8 mouse cellular contexts compared by ENCODE assay signal in genomic region chr8:72257171-72257901, GRCm38 (mm10). TPM values are rescaled to one million over a fixed set of nuclear protein-coding genes. Genes with fewer than 3 reads are reported as not detected.
DNase-seq lines count a peak whose midpoint lies in the region; ATAC-seq and TF ChIP-seq lines count a peak whose summit lies in the region.

No protein-coding gene starts in this region.

- ATAC-seq in intestine, embryonic 14.5 days (replicated peaks; ENCODE audit: low FRiP score, low TSS enrichment, low read depth), result 0 out of 2 replicates have a peak, but pooled peaks have one; percentile 30
- ATAC-seq in intestine, embryonic 15.5 days, result no peak
- peak; percentile 51; the same call in 1 of the 2 replicates for ATAC-seq in hindbrain, embryonic 16.5 days
- ATAC-seq in megakaryocyte-erythroid progenitor cell, adult 5-6 weeks (replicated peaks; ENCODE audit: low FRiP score, low TSS enrichment, poor library complexity, severe bottlenecking), result peak; percentile 35
- peak; percentile 24; the same call in 1 of the 2 replicates for ATAC-seq in stomach, postnatal 0 days (ENCODE audit: low FRiP score, low TSS enrichment)

- H3K4me1 ChIP-seq in intestine, embryonic 14.5 days (replicated peaks; ENCODE audit: control insufficient read depth, insufficient read depth, low read length), result no peaks in the 10 kb centered on the region
- H3K4me1 ChIP-seq in intestine, embryonic 15.5 days (replicated peaks), result no peaks in the 10 kb centered on the region
- H3K4me1 ChIP-seq in E14TG2a.4 (replicated peaks; ENCODE audit: low read depth, low read length), result peaks cover 9% of the 10 kb centered on the region; the same call in 1 of the 2 replicates
- no peaks in the 10 kb centered on the region for H3K4me1 ChIP-seq in hindbrain, embryonic 16.5 days (ENCODE audit: control insufficient read depth, insufficient read depth, low read depth, low read length)
- no peaks in the 10 kb centered on the region for H3K4me1 ChIP-seq in stomach, postnatal 0 days (replicated peaks; ENCODE audit: control insufficient read depth, insufficient read depth)

- no peaks in the 10 kb centered on the region for H3K9me3 ChIP-seq in intestine, embryonic 14.5 days (ENCODE audit: control insufficient read depth, low read length)
- no peaks in the 10 kb centered on the region for H3K9me3 ChIP-seq in intestine, embryonic 15.5 days
- peaks cover 6% of the 10 kb centered on the region; the same call in 1 of the 2 replicates for H3K9me3 ChIP-seq in E14TG2a.4 (ENCODE audit: low read length)
- H3K9me3 ChIP-seq in hindbrain, embryonic 16.5 days (ENCODE audit: control insufficient read depth, low read length), result no peaks in the 10 kb centered on the region
- no peaks in the 10 kb centered on the region for H3K9me3 ChIP-seq in stomach, postnatal 0 days (ENCODE audit: control insufficient read depth, low read length)

- WGBS in intestine, embryonic 14.5 days, result 57% methylated on average over 7 of the region's 7 CpGs
- WGBS in intestine, embryonic 15.5 days, result 57% methylated on average over 7 of the region's 7 CpGs
- 52% methylated on average over 7 of the region's 7 CpGs for WGBS in hindbrain, embryonic 16.5 days
- WGBS in stomach, postnatal 0 days, result 51% methylated on average over 7 of the region's 7 CpGs

- DNase-seq in intestine, embryonic 14.5 days (ENCODE audit: low spot score), result peak; percentile 70
- DNase-seq in embryo, embryonic 10.5 days (ENCODE audit: low spot score), result peak; percentile 75
- DNase-seq in stomach, postnatal 0 days (ENCODE audit: low spot score), result peak; percentile 38
- DNase-seq in cerebellum, adult 8-10 months, result no peak

- peak; percentile 57 for TF ChIP-seq CTCF in E14TG2a.4 (conservative IDR thresholded peaks at IDR 0.05; ENCODE audit: low read length)
- peak; percentile 76 for TF ChIP-seq CTCF in stomach, postnatal 0 days (IDR thresholded peaks at IDR 0.05; ENCODE audit: low read depth)

- H3K4me3 ChIP-seq in intestine, embryonic 14.5 days (ENCODE audit: low read depth, low read length), result no peak overlapping the region
- H3K4me3 ChIP-seq in intestine, embryonic 15.5 days (replicated peaks), result no peak overlapping the region
- H3K4me3 ChIP-seq in E14TG2a.4 (replicated peaks; ENCODE audit: low read length), result no peak overlapping the region
- H3K4me3 ChIP-seq in hindbrain, embryonic 16.5 days (ENCODE audit: low read length), result no peak overlapping the region
- H3K4me3 ChIP-seq in stomach, postnatal 0 days (ENCODE audit: low read depth, low read length), result no peak overlapping the region

- H3K27ac ChIP-seq in intestine, embryonic 14.5 days (ENCODE audit: low read depth), result no peak overlapping the region
- H3K27ac ChIP-seq in intestine, embryonic 15.5 days, result no peak overlapping the region
- H3K27ac ChIP-seq in hindbrain, embryonic 16.5 days (ENCODE audit: low read depth, low read length), result no peak overlapping the region
- H3K27ac ChIP-seq in stomach, postnatal 0 days (replicated peaks), result no peak overlapping the region

- no peak overlapping the region for H3K9ac ChIP-seq in intestine, embryonic 14.5 days (ENCODE audit: low read length)
- no peak overlapping the region for H3K9ac ChIP-seq in intestine, embryonic 15.5 days
- H3K9ac ChIP-seq in hindbrain, embryonic 16.5 days (ENCODE audit: low read depth, low read length), result peak overlapping the region; percentile 13; the same call in 1 of the 2 replicates
- no peak overlapping the region for H3K9ac ChIP-seq in stomach, postnatal 0 days (ENCODE audit: low read length)

- peaks cover 23% of the 10 kb centered on the region for H3K36me3 ChIP-seq in intestine, embryonic 14.5 days (ENCODE audit: control insufficient read depth, insufficient read depth, low read length)
- peaks cover 7% of the 10 kb centered on the region; the same call in 1 of the 2 replicates for H3K36me3 ChIP-seq in intestine, embryonic 15.5 days
- H3K36me3 ChIP-seq in E14TG2a.4 (ENCODE audit: insufficient read depth, low read length), result peaks cover 35% of the 10 kb centered on the region
- peaks cover 19% of the 10 kb centered on the region for H3K36me3 ChIP-seq in hindbrain, embryonic 16.5 days (ENCODE audit: control insufficient read depth, insufficient read depth, low read length)
- H3K36me3 ChIP-seq in stomach, postnatal 0 days (ENCODE audit: control insufficient read depth, insufficient read depth, low read length), result peaks cover 3% of the 10 kb centered on the region; the same call in 1 of the 2 replicates

- H3K4me2 ChIP-seq in intestine, embryonic 14.5 days (ENCODE audit: low read length), result no peak overlapping the region
- H3K4me2 ChIP-seq in intestine, embryonic 15.5 days (replicated peaks), result no peak overlapping the region
- no peak overlapping the region for H3K4me2 ChIP-seq in hindbrain, embryonic 16.5 days (ENCODE audit: low read length)
- H3K4me2 ChIP-seq in stomach, postnatal 0 days (replicated peaks; ENCODE audit: low read depth), result no peak overlapping the region

- TF ChIP-seq EP300 in stomach, postnatal 0 days (optimal IDR thresholded peaks at IDR 0.05), result no peak

- H3K27me3 ChIP-seq in intestine, embryonic 14.5 days (replicated peaks; ENCODE audit: control insufficient read depth, insufficient read depth, low read length), result no peaks in the 10 kb centered on the region
- H3K27me3 ChIP-seq in intestine, embryonic 15.5 days (replicated peaks), result no peaks in the 10 kb centered on the region
- H3K27me3 ChIP-seq in E14TG2a.4 (ENCODE audit: insufficient read depth, low read length), result no peaks in the 10 kb centered on the region
- no peaks in the 10 kb centered on the region for H3K27me3 ChIP-seq in hindbrain, embryonic 16.5 days (replicated peaks; ENCODE audit: control insufficient read depth, insufficient read depth, low read length)
- H3K27me3 ChIP-seq in stomach, postnatal 0 days (ENCODE audit: control insufficient read depth, insufficient read depth, low read length), result no peaks in the 10 kb centered on the region

RNA-seq across cellular contexts. Expression of gene Ap1m1, which starts 17.5 kb away (rescaled TPM):
- polyA plus RNA-seq in intestine, embryonic 14.5 days (2014; fragmentation: Nextera tagmentation; extraction: Ambion mirVana), result 108 and 118 TPM in 2 replicates
- 96.6 and 104 TPM in 2 replicates for polyA plus RNA-seq in intestine, embryonic 15.5 days (2015; fragmentation: Nextera tagmentation; extraction: Ambion mirVana)
- 264 and 287 TPM in 2 replicates for polyA plus RNA-seq in hindbrain, embryonic 16.5 days (2015; fragmentation: Nextera tagmentation; extraction: Ambion mirVana)
- total RNA-seq in megakaryocyte-erythroid progenitor cell, adult 5-6 weeks (2014; fragmentation: Nextera tagmentation), result 110 and 155 TPM in 2 replicates
- total RNA-seq in megakaryocyte-erythroid progenitor cell, adult 5-6 weeks (2017), result 63.6 and 64.8 TPM in 2 replicates
- polyA plus RNA-seq in stomach, postnatal 0 days (2015; fragmentation: Nextera tagmentation; extraction: Ambion mirVana), result 38.2 and 42.0 TPM in 2 replicates

RNA-seq across cellular contexts. Expression of gene Fam32a, which starts 37.8 kb away (rescaled TPM):
- 73.3 and 74.3 TPM in 2 replicates for polyA plus RNA-seq in intestine, embryonic 14.5 days (2014; fragmentation: Nextera tagmentation; extraction: Ambion mirVana)
- 70.9 and 72.8 TPM in 2 replicates for polyA plus RNA-seq in intestine, embryonic 15.5 days (2015; fragmentation: Nextera tagmentation; extraction: Ambion mirVana)
- polyA plus RNA-seq in hindbrain, embryonic 16.5 days (2015; fragmentation: Nextera tagmentation; extraction: Ambion mirVana), result 95.0 and 98.2 TPM in 2 replicates
- 42.0 and 49.1 TPM in 2 replicates for total RNA-seq in megakaryocyte-erythroid progenitor cell, adult 5-6 weeks (2014; fragmentation: Nextera tagmentation)
- 47.2 and 58.1 TPM in 2 replicates for total RNA-seq in megakaryocyte-erythroid progenitor cell, adult 5-6 weeks (2017)
- 53.8 and 57.4 TPM in 2 replicates for polyA plus RNA-seq in stomach, postnatal 0 days (2015; fragmentation: Nextera tagmentation; extraction: Ambion mirVana)

RNA-seq across cellular contexts. Expression of gene Gm11034, which starts 43.9 kb away (rescaled TPM):
- not detected in 2 replicates for polyA plus RNA-seq in intestine, embryonic 14.5 days (2014; fragmentation: Nextera tagmentation; extraction: Ambion mirVana)
- polyA plus RNA-seq in intestine, embryonic 15.5 days (2015; fragmentation: Nextera tagmentation; extraction: Ambion mirVana), result not detected in 2 replicates
- polyA plus RNA-seq in hindbrain, embryonic 16.5 days (2015; fragmentation: Nextera tagmentation; extraction: Ambion mirVana), result not detected in 2 replicates
- total RNA-seq in megakaryocyte-erythroid progenitor cell, adult 5-6 weeks (2014; fragmentation: Nextera tagmentation), result not detected in 2 replicates
- total RNA-seq in megakaryocyte-erythroid progenitor cell, adult 5-6 weeks (2017), result not detected in 2 replicates
- not detected in 2 replicates for polyA plus RNA-seq in stomach, postnatal 0 days (2015; fragmentation: Nextera tagmentation; extraction: Ambion mirVana)

RNA-seq across cellular contexts. Expression of gene Cib3, which starts 44.7 kb away (rescaled TPM):
- polyA plus RNA-seq in intestine, embryonic 14.5 days (2014; fragmentation: Nextera tagmentation; extraction: Ambion mirVana), result not detected in 2 replicates
- polyA plus RNA-seq in intestine, embryonic 15.5 days (2015; fragmentation: Nextera tagmentation; extraction: Ambion mirVana), result not detected in 2 replicates
- polyA plus RNA-seq in hindbrain, embryonic 16.5 days (2015; fragmentation: Nextera tagmentation; extraction: Ambion mirVana), result not detected in 2 replicates
- not detected in 2 replicates for total RNA-seq in megakaryocyte-erythroid progenitor cell, adult 5-6 weeks (2014; fragmentation: Nextera tagmentation)
- not detected in 2 replicates for total RNA-seq in megakaryocyte-erythroid progenitor cell, adult 5-6 weeks (2017)
- 0.45 and 0.79 TPM in 2 replicates for polyA plus RNA-seq in stomach, postnatal 0 days (2015; fragmentation: Nextera tagmentation; extraction: Ambion mirVana)

RNA-seq across cellular contexts. Expression of gene Gm10282, which starts 47.7 kb away (rescaled TPM):
- polyA plus RNA-seq in intestine, embryonic 14.5 days (2014; fragmentation: Nextera tagmentation; extraction: Ambion mirVana), result 30.3 and 31.1 TPM in 2 replicates
- polyA plus RNA-seq in intestine, embryonic 15.5 days (2015; fragmentation: Nextera tagmentation; extraction: Ambion mirVana), result 21.5 and 24.3 TPM in 2 replicates
- polyA plus RNA-seq in hindbrain, embryonic 16.5 days (2015; fragmentation: Nextera tagmentation; extraction: Ambion mirVana), result 10.1 and 14.5 TPM in 2 replicates
- total RNA-seq in megakaryocyte-erythroid progenitor cell, adult 5-6 weeks (2014; fragmentation: Nextera tagmentation), result 6.8 and 12.5 TPM in 2 replicates
- 7.4 and 11.2 TPM in 2 replicates for total RNA-seq in megakaryocyte-erythroid progenitor cell, adult 5-6 weeks (2017)
- 9.6 and 9.9 TPM in 2 replicates for polyA plus RNA-seq in stomach, postnatal 0 days (2015; fragmentation: Nextera tagmentation; extraction: Ambion mirVana)
